In the genomic region with DNA sequence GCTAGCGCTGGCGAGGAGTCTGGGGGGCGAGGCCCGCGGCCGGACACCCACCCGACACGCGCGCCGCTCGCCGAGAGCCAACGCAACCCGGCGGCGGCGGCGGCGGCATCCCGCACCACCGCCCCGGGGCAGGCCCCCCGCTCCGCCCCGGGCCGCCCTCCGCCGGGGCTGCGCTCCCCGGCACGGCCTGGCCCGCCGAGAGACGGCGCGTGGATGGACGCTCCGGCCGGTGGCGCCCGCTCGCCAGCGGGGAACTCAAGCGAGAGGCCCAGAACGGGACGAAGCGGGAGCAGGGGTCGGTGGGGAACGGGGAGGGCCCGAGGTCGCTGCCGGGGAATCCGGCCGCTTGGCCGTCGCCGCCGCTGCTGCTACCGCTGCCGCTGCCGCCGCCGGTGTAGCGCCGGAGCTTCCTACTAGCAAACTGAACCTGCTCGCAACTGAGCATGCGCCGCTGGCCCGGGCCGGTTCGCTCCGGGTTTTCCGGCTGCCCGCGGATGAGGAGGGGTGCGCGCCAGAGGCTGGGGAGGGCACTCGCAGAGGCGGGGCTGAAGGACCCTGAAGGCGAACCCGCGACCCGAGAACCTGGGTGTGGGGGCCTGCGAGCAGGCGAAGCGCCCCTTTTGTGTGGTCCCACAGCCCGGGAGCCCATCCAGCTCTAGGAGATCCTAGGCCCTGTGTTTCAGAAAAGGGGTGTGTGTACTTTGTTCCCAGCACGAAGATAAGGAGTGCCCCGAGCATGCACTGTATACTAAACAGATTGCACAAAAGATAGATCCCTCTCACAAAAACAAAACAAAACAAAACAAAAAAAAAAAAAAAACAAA, we compare ENCODE assay signal across 8 mouse cellular contexts. TPM values are rescaled to one million over a fixed set of nuclear protein-coding genes. Genes with fewer than 3 reads are reported as not detected.
DNase-seq lines count a peak whose midpoint lies in the region; ATAC-seq and TF ChIP-seq lines count a peak whose summit lies in the region.

A gene (minus strand): TSS at position 423 of the 824 bp plus-strand sequence.

- H3K79me3 ChIP-seq in C2C12 (ENCODE audit: low read depth), result peaks cover 42% of the 10 kb centered on the region

- ATAC-seq in kidney, embryonic 14.5 days (ENCODE audit: low FRiP score, low TSS enrichment), result peak; percentile 82
- ATAC-seq in limb, embryonic 15.5 days (ENCODE audit: insufficient number of reproducible peaks, low FRiP score, low TSS enrichment, low read depth), result peak; percentile 85
- ATAC-seq in midbrain, postnatal 0 days (ENCODE audit: low FRiP score), result peak; percentile 89

- peak; percentile 97 for DNase-seq in brain, adult 2 months (ENCODE audit: low read depth, low spot score)
- DNase-seq in heart, embryonic 10.5 days (ENCODE audit: low spot score), result peak; percentile 98
- DNase-seq in midbrain, postnatal 0 days (ENCODE audit: low spot score), result peak; percentile 96
- peak; percentile 95 to 96 for DNase-seq in spleen, postnatal 10 days (ENCODE audit: low spot score in 2 of 2)

- TF ChIP-seq POLR2A in embryonic fibroblast, embryonic 13.5 days (IDR thresholded peaks at IDR 0.05; ENCODE audit: low read depth, low read length), result peak; percentile 72

- H3K4me3 ChIP-seq in C2C12 (ENCODE audit: insufficient read depth, poor library complexity, severe bottlenecking), result peak within 1 kb of the TSS; percentile 59
- H3K4me3 ChIP-seq in embryonic fibroblast, embryonic 13.5 days (ENCODE audit: insufficient read depth, low read length), result peak within 1 kb of the TSS; percentile 60
- H3K4me3 ChIP-seq in heart, embryonic 10.5 days, result peak within 1 kb of the TSS; percentile 99
- H3K4me3 ChIP-seq in kidney, embryonic 14.5 days (ENCODE audit: low read length), result peak within 1 kb of the TSS; percentile 94
- H3K4me3 ChIP-seq in limb, embryonic 15.5 days, result peak within 1 kb of the TSS; percentile 94
- peak within 1 kb of the TSS; percentile 95 for H3K4me3 ChIP-seq in midbrain, postnatal 0 days (ENCODE audit: low read depth, low read length)

- WGBS in heart, embryonic 10.5 days, result 3% methylated on average over 89 of the region's 90 CpGs
- 0% methylated on average over 63 of the region's 90 CpGs for WGBS in kidney, embryonic 14.5 days
- WGBS in limb, embryonic 15.5 days, result under 1% methylated on average over 84 of the region's 90 CpGs
- under 1% methylated on average over 40 of the region's 90 CpGs for WGBS in midbrain, postnatal 0 days

- peak within 1 kb of the TSS; percentile 49 for H3K4me2 ChIP-seq in kidney, embryonic 14.5 days (replicated peaks; ENCODE audit: low read depth, low read length)
- peak within 1 kb of the TSS; percentile 70 for H3K4me2 ChIP-seq in limb, embryonic 15.5 days
- H3K4me2 ChIP-seq in midbrain, postnatal 0 days (ENCODE audit: low read depth, low read length, poor library complexity, severe bottlenecking), result peak within 1 kb of the TSS; percentile 62

- H3K9ac ChIP-seq in kidney, embryonic 14.5 days (ENCODE audit: low read depth, low read length), result peak within 1 kb of the TSS; percentile 96
- peak within 1 kb of the TSS; percentile 93 for H3K9ac ChIP-seq in limb, embryonic 15.5 days
- H3K9ac ChIP-seq in midbrain, postnatal 0 days (replicated peaks; ENCODE audit: low read length, poor library complexity, severe bottlenecking), result peak within 1 kb of the TSS; percentile 94

- no peaks in the 10 kb centered on the region for H3K9me3 ChIP-seq in heart, embryonic 10.5 days
- no peaks in the 10 kb centered on the region for H3K9me3 ChIP-seq in kidney, embryonic 14.5 days (ENCODE audit: control insufficient read depth, low read length)
- no peaks in the 10 kb centered on the region for H3K9me3 ChIP-seq in limb, embryonic 15.5 days
- no peaks in the 10 kb centered on the region for H3K9me3 ChIP-seq in midbrain, postnatal 0 days (ENCODE audit: low read length)

- H3ac ChIP-seq in C2C12 (ENCODE audit: control insufficient read depth, insufficient read length, low read depth), result peak within 1 kb of the TSS; percentile 100

- no peaks in the 10 kb centered on the region for H3K27me3 ChIP-seq in C2C12 (ENCODE audit: control insufficient read depth, insufficient read depth, insufficient read length)
- no peaks in the 10 kb centered on the region for H3K27me3 ChIP-seq in heart, embryonic 10.5 days (ENCODE audit: insufficient read depth, poor library complexity, severe bottlenecking)
- no peaks in the 10 kb centered on the region for H3K27me3 ChIP-seq in kidney, embryonic 14.5 days (ENCODE audit: control insufficient read depth, insufficient read depth, low read length)
- H3K27me3 ChIP-seq in limb, embryonic 15.5 days, result no peaks in the 10 kb centered on the region
- no peaks in the 10 kb centered on the region for H3K27me3 ChIP-seq in midbrain, postnatal 0 days (ENCODE audit: insufficient read depth, low read length)

- TF ChIP-seq CTCF in C2C12 (IDR thresholded peaks at IDR 0.05; ENCODE audit: control insufficient read depth, insufficient read depth, insufficient read length), result no peak
- no peak for TF ChIP-seq CTCF in embryonic fibroblast, embryonic 13.5 days (IDR thresholded peaks at IDR 0.05; ENCODE audit: borderline replicate concordance, insufficient read depth, low read length)
- TF ChIP-seq CTCF in midbrain, postnatal 0 days (IDR thresholded peaks at IDR 0.05), result peak; percentile 6; the same call in 1 of the 2 replicates

- H3K27ac ChIP-seq in embryonic fibroblast, embryonic 13.5 days (ENCODE audit: insufficient read depth, low read length), result peak within 1 kb of the TSS; percentile 38
- H3K27ac ChIP-seq in heart, embryonic 10.5 days, result peak within 1 kb of the TSS; percentile 98
- H3K27ac ChIP-seq in kidney, embryonic 14.5 days (ENCODE audit: low read depth, low read length), result peak within 1 kb of the TSS; percentile 95
- H3K27ac ChIP-seq in limb, embryonic 15.5 days, result peak within 1 kb of the TSS; percentile 96
- peak within 1 kb of the TSS; percentile 90 for H3K27ac ChIP-seq in midbrain, postnatal 0 days (ENCODE audit: low read depth, low read length)

- H3K36me3 ChIP-seq in C2C12 (ENCODE audit: control insufficient read depth, insufficient read depth), result no peaks in the 10 kb centered on the region
- peaks cover 4% of the 10 kb centered on the region; the same call in 1 of the 2 replicates for H3K36me3 ChIP-seq in heart, embryonic 10.5 days
- H3K36me3 ChIP-seq in kidney, embryonic 14.5 days (ENCODE audit: control insufficient read depth, insufficient read depth, low read length), result no peaks in the 10 kb centered on the region; the same call in 1 of the 2 replicates
- 0 out of 2 replicates have a peak, but pooled peaks cover 3% of the 10 kb centered on the region for H3K36me3 ChIP-seq in limb, embryonic 15.5 days
- no peaks in the 10 kb centered on the region for H3K36me3 ChIP-seq in midbrain, postnatal 0 days (ENCODE audit: insufficient read depth, low read length)

- H3K79me2 ChIP-seq in C2C12 (ENCODE audit: control insufficient read depth, insufficient read depth), result peaks cover 48% of the 10 kb centered on the region

- H3K4me1 ChIP-seq in embryonic fibroblast, embryonic 13.5 days (ENCODE audit: control insufficient read depth, insufficient read depth, low read length), result no peaks in the 10 kb centered on the region
- peaks cover 25% of the 10 kb centered on the region for H3K4me1 ChIP-seq in heart, embryonic 10.5 days
- peaks cover 17% of the 10 kb centered on the region; the same call in 1 of the 2 replicates for H3K4me1 ChIP-seq in kidney, embryonic 14.5 days (ENCODE audit: control insufficient read depth, insufficient read depth, low read length)
- H3K4me1 ChIP-seq in limb, embryonic 15.5 days, result peaks cover 21% of the 10 kb centered on the region
- H3K4me1 ChIP-seq in midbrain, postnatal 0 days (ENCODE audit: insufficient read depth, low read length), result peaks cover 11% of the 10 kb centered on the region

TF ChIP-seq in C2C12, 6 proteins besides CTCF, POLR2A, EP300 and RAD21:
- TF ChIP-seq CEBPB (IDR thresholded peaks at IDR 0.05; ENCODE audit: low read depth), result no peak
- peak; percentile 48 for TF ChIP-seq MAX (IDR thresholded peaks at IDR 0.05)

RNA-seq across cellular contexts. Expression of the gene that starts here (rescaled TPM):
- 4.2 TPM for polyA plus RNA-seq in C2C12 (2012; fragmentation: generic; extraction: Trizol)
- 27.6 and 32.9 TPM in 2 replicates for polyA plus RNA-seq in embryonic fibroblast, embryonic 13.5 days (2011; ENCODE audit: insufficient read length, low read depth, missing spikeins)
- 2.5 and 3.2 TPM in 2 replicates for polyA plus RNA-seq in heart, embryonic 10.5 days (2016; fragmentation: Nextera tagmentation; extraction: Ambion mirVana)
- polyA plus RNA-seq in kidney, embryonic 14.5 days (2014; fragmentation: Nextera tagmentation; extraction: Ambion mirVana), result 8.6 and 9.2 TPM in 2 replicates
- polyA plus RNA-seq in limb, embryonic 15.5 days (2015; fragmentation: Nextera tagmentation; extraction: Ambion mirVana), result 3.1 and 4.8 TPM in 2 replicates
- 29.0 and 34.3 TPM in 2 replicates for total RNA-seq in midbrain, postnatal 0 days (2014; rRNA removed)
- polyA plus RNA-seq in midbrain, postnatal 0 days (2015; fragmentation: Nextera tagmentation; extraction: Ambion mirVana), result 6.2 and 7.2 TPM in 2 replicates

Comparison
In these comparisons a context has a peak if more than half of its experiments do, and no peak if none do; other contexts are left out.
1. Peak in every context shown above with its lines: DNase-seq, ATAC-seq, H3K4me3 ChIP-seq and H3K27ac ChIP-seq.
2. H3K27ac ChIP-seq: peak in every context shown above with its lines; median percentile 98 in heart, embryonic 10.5 days; 96 in limb, embryonic 15.5 days; 95 in kidney, embryonic 14.5 days; 90 in midbrain, postnatal 0 days; 38 in embryonic fibroblast, embryonic 13.5 days.